Mouse (Mus musculus) C2C12 (cell line): Measurements from ENCODE around the gene 4933409G03Rik. TPM values are rescaled to one million over a fixed set of nuclear protein-coding genes. Genes with fewer than 3 reads are reported as not detected.

Experiments used
- H3K27me3 ChIP-seq: one replicate; pipeline ENCODE4 v1.6.1; 2011; ENCODE audit not compliant: control insufficient read depth, insufficient read depth, insufficient read length
- H3K36me3 ChIP-seq: one replicate; pipeline ENCODE4 v1.6.1; 2011; ENCODE audit not compliant: control insufficient read depth, insufficient read depth
- H3K4me3 ChIP-seq: one replicate; pipeline ENCODE4 v1.5.1; 2011; ENCODE audit warnings: mild to moderate bottlenecking, control low read depth; ENCODE audit not compliant: poor library complexity, insufficient read depth, severe bottlenecking
- H3K79me2 ChIP-seq: one replicate; pipeline ENCODE4 v1.6.1; 2011; ENCODE audit not compliant: control insufficient read depth, insufficient read depth
- H3K79me3 ChIP-seq: one replicate; pipeline ENCODE4 v1.6.1; 2011; ENCODE audit warnings: low read depth, control low read depth
- H3ac ChIP-seq: one replicate; pipeline ENCODE3; 2011; ENCODE audit warnings: low read depth; ENCODE audit not compliant: control insufficient read depth, insufficient read length
- CEBPB ChIP-seq: IDR thresholded peaks from one replicate; pipeline ENCODE4 v1.6.1; 2011; ENCODE audit warnings: low read depth, mild to moderate bottlenecking, control low read depth, moderate library complexity
- CTCF ChIP-seq: IDR thresholded peaks from one replicate; pipeline ENCODE4 v1.5.1; 2011; ENCODE audit not compliant: control insufficient read depth, insufficient read depth, insufficient read length
- FOSL1 ChIP-seq: IDR thresholded peaks from one replicate; pipeline ENCODE4 v1.8.0; 2011; ENCODE audit warnings: mild to moderate bottlenecking, low read length; ENCODE audit not compliant: poor library complexity, insufficient read depth, severe bottlenecking
- MAX ChIP-seq: IDR thresholded peaks from one replicate; pipeline ENCODE4 v1.6.1; 2011; ENCODE audit warnings: mild to moderate bottlenecking, control low read depth
- MYOD1 ChIP-seq: IDR thresholded peaks from one replicate; pipeline ENCODE4 v1.6.1; 2011; ENCODE audit warnings: low read depth; ENCODE audit not compliant: control insufficient read depth, insufficient read length
- MYOG ChIP-seq: IDR thresholded peaks from one replicate; pipeline ENCODE4 v1.6.1; 2011; ENCODE audit not compliant: control insufficient read depth, insufficient read length; ENCODE audit errors: extremely low read depth
- USF1 ChIP-seq: IDR thresholded peaks from one replicate; pipeline ENCODE4 v1.6.1; 2011; ENCODE audit warnings: low read depth, mild to moderate bottlenecking, control low read depth, moderate library complexity
- long read RNA-seq, 2 experiments: library from polyadenylated mRNA; unstranded; transcript quantifications; one replicate each; pipeline ENCODE4 v2.0.0; 2019 to 2020
- polyA plus RNA-seq: library from polyadenylated mRNA; unstranded; fragments of >200 nt; fragmentation: generic; extraction: Trizol; gene quantifications from one replicate; pipeline ENCODE4 v1.2.1, GENCODE M21; 2012; ENCODE audit warnings: missing spikeins

The 4933409G03Rik gene
- not detected for polyA plus RNA-seq
- long read RNA-seq, experiment 1 = 0 reads
- long read RNA-seq, experiment 2 = 0 reads

DNA sequence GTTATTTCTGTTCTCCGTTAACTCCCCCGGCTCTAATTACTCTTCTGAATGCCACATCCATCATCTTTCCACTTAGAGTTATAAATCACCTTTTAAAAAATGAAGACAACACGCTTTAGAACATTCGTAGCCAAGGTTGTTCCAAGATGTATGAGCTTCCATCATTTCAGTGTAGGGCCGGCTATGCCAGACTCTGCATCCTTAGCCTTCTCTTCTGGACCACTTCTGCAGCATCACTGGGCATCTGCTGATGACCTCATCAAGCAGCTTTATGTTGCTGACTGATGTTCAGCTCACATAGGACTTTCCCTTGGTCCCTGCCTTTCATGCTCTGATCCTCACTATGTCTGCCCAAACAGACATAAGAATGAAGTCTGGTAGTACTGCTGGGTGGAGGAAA is at the start of gene 4933409G03Rik:
Gene 4933409G03Rik, plus strand, starts transcription at position 301 of the 400 bp plus-strand sequence.
- no peaks in the 10 kb centered on the region for H3K79me3 ChIP-seq
- no peaks in the 10 kb centered on the region for H3K27me3 ChIP-seq
- H3ac ChIP-seq = no peak within 1 kb of the TSS
- TF ChIP-seq MAX (no peak), USF1 (no peak), MYOD1 (no peak), CTCF (no peak), FOSL1 (no peak), MYOG (no peak), CEBPB (no peak)
- H3K79me2 ChIP-seq = no peaks in the 10 kb centered on the region
- H3K36me3 ChIP-seq = no peaks in the 10 kb centered on the region
- no peak within 1 kb of the TSS for H3K4me3 ChIP-seq

DNA sequence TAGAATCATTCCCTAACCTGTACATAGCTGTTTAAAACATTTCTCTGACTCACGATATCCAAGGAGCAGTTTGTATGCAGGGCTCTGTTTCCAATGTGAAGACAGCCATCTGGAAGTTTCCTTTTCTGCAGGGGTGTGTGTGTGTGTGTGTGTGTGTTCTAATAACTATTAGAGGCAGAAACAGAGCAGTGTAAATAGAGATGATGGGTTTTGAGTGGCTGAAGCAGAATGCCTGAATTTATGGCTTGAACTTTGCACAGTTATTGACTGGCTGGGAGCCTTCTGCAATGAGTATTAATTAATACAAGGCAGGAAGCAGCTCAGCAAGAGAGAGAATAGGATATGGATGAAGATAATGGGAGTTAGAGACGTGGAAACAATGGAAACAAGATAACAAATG is 38.0 kb upstream of the 4933409G03Rik start:
- Histone ChIP-seq H3K36me3 (no peaks in the 10 kb centered on the region), H3K27me3 (no peaks in the 10 kb centered on the region), H3K4me3 (no peak overlapping the region), H3ac (no peak overlapping the region), H3K79me2 (no peaks in the 10 kb centered on the region), H3K79me3 (no peaks in the 10 kb centered on the region)
- TF ChIP-seq MYOG (no peak), FOSL1 (no peak), CTCF (no peak), USF1 (no peak), MYOD1 (no peak), MAX (no peak), CEBPB (no peak)

DNA sequence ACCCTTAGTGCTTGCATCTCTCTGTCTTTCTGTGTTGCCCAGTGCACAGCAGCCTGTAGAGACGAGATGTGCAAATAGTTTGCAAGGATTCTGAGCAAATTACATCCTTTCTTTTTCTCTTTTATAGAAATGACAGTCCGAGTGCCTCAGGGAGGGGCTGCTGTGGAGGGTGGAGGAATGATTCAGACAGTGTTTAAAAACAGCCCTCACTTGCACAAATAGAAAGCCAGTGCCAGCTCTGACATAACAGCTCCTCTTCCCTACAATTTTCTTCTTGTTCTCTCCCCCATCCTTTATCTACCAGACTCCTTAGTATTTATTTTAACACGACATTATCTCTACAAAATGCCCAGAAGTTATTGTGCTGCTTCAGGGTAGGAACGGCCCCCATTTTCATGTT is 21.4 kb upstream of the 4933409G03Rik start:
- no peaks in the 10 kb centered on the region for H3K27me3 ChIP-seq
- no peaks in the 10 kb centered on the region for H3K36me3 ChIP-seq
- no peak overlapping the region for H3K4me3 ChIP-seq
- no peaks in the 10 kb centered on the region for H3K79me2 ChIP-seq
- H3K79me3 ChIP-seq = no peaks in the 10 kb centered on the region
- H3ac ChIP-seq = no peak overlapping the region
- TF ChIP-seq MYOD1 (no peak), CEBPB (no peak), FOSL1 (no peak), MAX (no peak), CTCF (no peak), USF1 (no peak), MYOG (no peak)

DNA sequence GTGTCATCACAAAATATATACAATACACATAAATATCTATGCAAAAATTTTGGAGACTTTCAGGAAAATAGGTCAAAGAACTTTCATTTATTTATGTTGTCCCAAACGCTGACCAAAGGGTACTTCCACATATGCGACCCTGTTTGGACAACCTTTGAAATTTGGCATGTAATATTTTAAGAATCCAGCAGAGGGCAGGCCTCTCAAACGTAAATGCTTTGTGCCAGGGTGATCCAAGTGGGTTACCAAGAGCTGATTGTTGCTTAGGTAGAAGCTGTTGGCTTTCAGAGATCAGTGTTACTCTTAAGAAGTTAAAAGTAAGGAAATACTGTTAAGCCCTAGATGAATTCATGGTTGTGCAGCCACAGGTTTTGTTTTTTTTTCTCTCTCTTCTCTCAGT is 18.9 kb upstream of the 4933409G03Rik start:
- peak; percentile 8 for TF ChIP-seq CTCF
- no peak for TF ChIP-seq MYOG
- TF ChIP-seq MYOD1 = no peak
- TF ChIP-seq MAX = no peak
- TF ChIP-seq USF1 = no peak
- TF ChIP-seq CEBPB = no peak
- no peak for TF ChIP-seq FOSL1
- no peaks in the 10 kb centered on the region for H3K79me3 ChIP-seq
- peaks cover 1% of the 10 kb centered on the region for H3K27me3 ChIP-seq
- H3K36me3 ChIP-seq = no peaks in the 10 kb centered on the region
- no peaks in the 10 kb centered on the region for H3K79me2 ChIP-seq
- no peak overlapping the region for H3ac ChIP-seq
- no peak overlapping the region for H3K4me3 ChIP-seq

DNA sequence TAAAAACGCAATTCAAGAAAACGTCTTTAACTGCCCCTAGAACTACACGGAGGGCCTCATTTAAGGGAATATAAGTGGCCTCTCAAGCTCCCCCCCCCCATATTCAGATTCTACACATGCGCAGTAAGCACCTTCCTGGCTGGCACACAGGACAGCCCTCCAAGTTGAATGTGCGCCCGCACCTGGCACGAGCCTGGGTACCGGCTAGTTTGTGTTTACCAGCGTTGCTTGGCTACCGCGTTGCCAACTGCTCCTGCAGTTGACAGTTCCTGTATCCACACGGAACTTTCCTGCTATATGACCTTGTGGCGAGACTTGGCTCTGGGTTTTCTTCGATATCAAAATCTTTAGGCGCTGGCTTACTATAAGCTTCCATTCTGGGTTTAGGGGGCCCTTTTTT is 13.9 kb upstream of the 4933409G03Rik start:
- no peak overlapping the region for H3ac ChIP-seq
- H3K36me3 ChIP-seq = no peaks in the 10 kb centered on the region
- TF ChIP-seq MYOG (no peak), MAX (no peak), FOSL1 (no peak), CEBPB (no peak), CTCF (no peak), MYOD1 (no peak), USF1 (no peak)
- H3K79me3 ChIP-seq = no peaks in the 10 kb centered on the region
- H3K4me3 ChIP-seq = no peak overlapping the region
- H3K27me3 ChIP-seq = peaks cover 4% of the 10 kb centered on the region
- no peaks in the 10 kb centered on the region for H3K79me2 ChIP-seq

DNA sequence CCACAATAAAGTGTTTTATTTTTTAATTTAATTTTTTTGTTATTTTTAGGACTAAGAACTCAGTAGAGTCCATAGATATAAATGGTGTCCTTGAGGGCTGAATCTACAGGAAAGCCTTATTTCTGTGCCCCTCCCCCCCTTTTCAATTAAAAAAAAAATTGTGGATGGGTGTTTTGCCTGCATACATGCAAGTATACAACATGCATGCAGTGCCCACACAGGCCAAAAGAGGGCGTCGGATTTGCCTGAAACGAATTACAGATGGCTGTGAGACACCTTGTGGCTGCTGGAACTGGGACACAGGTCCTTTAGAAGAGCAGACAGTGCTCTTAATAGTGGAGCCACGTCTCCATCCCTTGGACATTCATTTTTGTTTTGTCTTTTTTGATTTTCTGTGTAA is 9.9 kb upstream of the 4933409G03Rik start:
- Histone ChIP-seq H3K4me3 (no peak overlapping the region), H3K79me2 (no peaks in the 10 kb centered on the region), H3K27me3 (peaks cover 4% of the 10 kb centered on the region), H3K79me3 (no peaks in the 10 kb centered on the region), H3ac (no peak overlapping the region), H3K36me3 (no peaks in the 10 kb centered on the region)
- no peak for TF ChIP-seq CTCF
- no peak for TF ChIP-seq MYOG
- TF ChIP-seq USF1 = no peak
- no peak for TF ChIP-seq MYOD1
- TF ChIP-seq FOSL1 = no peak
- no peak for TF ChIP-seq MAX
- no peak for TF ChIP-seq CEBPB
